Mouse (Mus musculus) kidney, postnatal 25 days (tissue): Measurements from ENCODE around the gene Chrm2.

Experiments used
- DNase-seq, 2 experiments: peaks; one replicate each; pipeline ENCODE4 v3.0.0; 2021; ENCODE audit warnings: mixed read lengths in 2 of 2

Chrm2 gene

GRCm38 (mm10) chr6:36523599-36523998, 135.7 kb downstream of the Chrm2 start:
- no peak for DNase-seq

GRCm38 (mm10) chr6:36528509-36528908, 140.6 kb downstream of the Chrm2 start:
- DNase-seq = no peak

- DNase-seq = no peak
Observed at GRCm38 (mm10) chr6:36541247-36541646, 153.4 kb downstream of the Chrm2 start.

GRCm38 (mm10) chr6:36566886-36567285, 179.0 kb downstream of the Chrm2 start:
- no peak for DNase-seq
